Mouse (Mus musculus) kidney, adult 11 months (tissue): ENCODE measurements around the gene Sox11.

ENCODE experiments used
- DNase-seq: peaks from one replicate; pipeline ENCODE4 v3.0.0; 2022

The Sox11 gene

GRCm38 (mm10) chr12:27341871-27342690, at the start of gene Sox11:
Gene Sox11, minus strand, starts transcription at chr12:27342574.
- no peak for DNase-seq

- DNase-seq, result no peak
Measured at GRCm38 (mm10) chr12:27391652-27392305, 49.4 kb upstream of the Sox11 start.

- peak; percentile 2 for DNase-seq
Measured at GRCm38 (mm10) chr12:27390439-27390838, 48.1 kb upstream of the Sox11 start.

GRCm38 (mm10) chr12:27389429-27389828, 47.1 kb upstream of the Sox11 start:
- no peak for DNase-seq

GRCm38 (mm10) chr12:27372505-27372904, 30.1 kb upstream of the Sox11 start:
- no peak for DNase-seq

GRCm38 (mm10) chr12:27370756-27371155, 28.4 kb upstream of the Sox11 start:
- DNase-seq, result no peak

- DNase-seq, result no peak
Measured at GRCm38 (mm10) chr12:27367476-27367875, 25.1 kb upstream of the Sox11 start.

- no peak for DNase-seq
Measured at GRCm38 (mm10) chr12:27363840-27364640, 21.7 kb upstream of the Sox11 start.

GRCm38 (mm10) chr12:27357076-27357637, 14.8 kb upstream of the Sox11 start:
- peak; percentile 68 for DNase-seq

GRCm38 (mm10) chr12:27356571-27356970, 14.2 kb upstream of the Sox11 start:
- no peak for DNase-seq

- DNase-seq, result no peak
Measured at GRCm38 (mm10) chr12:27343606-27344410, 1.4 kb upstream of the Sox11 start.

- peak; percentile 11 for DNase-seq
Measured at GRCm38 (mm10) chr12:27342691-27343605, 574 bp upstream of the Sox11 start.

- DNase-seq, result no peak
Measured at GRCm38 (mm10) chr12:27341130-27341870, 1.1 kb downstream of the Sox11 start.

GRCm38 (mm10) chr12:27340451-27341035, 1.8 kb downstream of the Sox11 start:
- no peak for DNase-seq

GRCm38 (mm10) chr12:27339171-27339751, 3.1 kb downstream of the Sox11 start:
- no peak for DNase-seq

- DNase-seq, result no peak
Measured at GRCm38 (mm10) chr12:27338721-27339170, 3.6 kb downstream of the Sox11 start.

- no peak for DNase-seq
Measured at GRCm38 (mm10) chr12:27338116-27338515, 4.3 kb downstream of the Sox11 start.

- no peak for DNase-seq
Measured at GRCm38 (mm10) chr12:27337482-27337881, 4.9 kb downstream of the Sox11 start.

- no peak for DNase-seq
Measured at GRCm38 (mm10) chr12:27336801-27337200, 5.6 kb downstream of the Sox11 start.
